Mouse (Mus musculus) ES-E14 (cell line): ENCODE results near the gene Ppil6.

ENCODE experiments used
- HCFC1 ChIP-seq: IDR thresholded peaks from 2 replicates; pipeline ENCODE4 v1.6.1; 2012; ENCODE audit warnings: low read length, inconsistent platforms, borderline replicate concordance; ENCODE audit not compliant: insufficient read depth
- ZC3H11A ChIP-seq: IDR thresholded peaks from 2 replicates; pipeline ENCODE4 v1.6.1; 2012; ENCODE audit warnings: low read depth, mild to moderate bottlenecking, inconsistent platforms, low read length, borderline replicate concordance
- ZNF384 ChIP-seq: IDR thresholded peaks from 2 replicates; pipeline ENCODE4 v1.6.1; 2012; ENCODE audit warnings: low read depth, low read length, inconsistent platforms

DNA sequence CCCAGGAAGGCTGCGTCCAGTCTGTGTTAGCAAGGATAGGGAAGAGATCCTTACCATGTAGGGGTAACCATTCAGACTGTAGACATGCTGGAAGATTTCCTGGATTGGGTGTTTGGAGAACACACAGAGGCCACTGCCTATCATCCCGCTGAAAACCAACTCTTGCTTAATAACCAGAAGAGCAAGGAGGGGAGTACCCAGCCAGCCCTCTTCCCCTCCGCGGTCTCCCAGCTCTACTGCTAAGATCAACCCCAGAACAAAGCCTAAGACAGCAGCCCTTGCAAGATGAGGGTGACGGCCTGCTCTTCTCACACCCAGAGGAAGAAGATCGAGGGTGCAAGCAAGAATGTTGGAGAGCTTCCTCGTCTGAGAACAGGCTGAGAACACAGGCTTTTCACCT is 1.4 kb upstream of the Ppil6 start:
- TF ChIP-seq ZC3H11A (no peak), HCFC1 (no peak), ZNF384 (no peak)
